Mouse (Mus musculus) liver (tissue): ENCODE data around the gene Tesk1.

Source experiments
- DNase-seq: peaks from one replicate; pipeline ENCODE4 v3.0.0-alpha.2; 2020; ENCODE audit warnings: mixed read lengths

Tesk1 gene

GRCm38 (mm10) chr4:43496587-43496986 lies 54.8 kb downstream of the Tesk1 start:
- DNase-seq: no peak

- DNase-seq: no peak
Observed at GRCm38 (mm10) chr4:43497405-43497804, 55.7 kb downstream of the Tesk1 start.
